Mouse (Mus musculus): ENCODE data around the gene Cd40. TPM values are rescaled to one million over a fixed set of nuclear protein-coding genes. Genes with fewer than 3 reads are reported as not detected.

The Cd40 gene
- polyA plus RNA-seq, 1 experiment from 2014 or later = 7.8 TPM

- no peaks in the 10 kb centered on the region for H3K4me1 ChIP-seq (ENCODE audit: control insufficient read depth, insufficient read depth, low read length)
- peaks cover 11% of the 10 kb centered on the region for H3K27me3 ChIP-seq (ENCODE audit: control insufficient read depth, insufficient read depth, low read length)
- H3K9ac ChIP-seq (ENCODE audit: low read length) = no peak overlapping the region
- no peak overlapping the region for H3K4me3 ChIP-seq (ENCODE audit: low read length)
- 72% methylated on average over 4 of the region's 4 CpGs for WGBS
- H3K9me3 ChIP-seq (replicated peaks; ENCODE audit: control insufficient read depth, low read length) = no peaks in the 10 kb centered on the region
- H3K27ac ChIP-seq (ENCODE audit: low read length) = no peak overlapping the region
- ATAC-seq (replicated peaks; ENCODE audit: extremely low read depth, insufficient read depth, low FRiP score) = no peak
- H3K4me2 ChIP-seq (ENCODE audit: low read depth, low read length) = no peak overlapping the region
- no peaks in the 10 kb centered on the region for H3K36me3 ChIP-seq (ENCODE audit: control insufficient read depth, insufficient read depth)
Measured at GRCm38 (mm10) chr2:165086634-165087033, 31.2 kb downstream of the Cd40 start.

- H3K4me1 ChIP-seq (ENCODE audit: control insufficient read depth, insufficient read depth, low read length) = no peaks in the 10 kb centered on the region
- H3K9ac ChIP-seq (ENCODE audit: low read length) = no peak overlapping the region
- peaks cover 18% of the 10 kb centered on the region for H3K27me3 ChIP-seq (ENCODE audit: control insufficient read depth, insufficient read depth, low read length)
- no peak overlapping the region for H3K27ac ChIP-seq (ENCODE audit: low read length)
- no peaks in the 10 kb centered on the region for H3K36me3 ChIP-seq (ENCODE audit: control insufficient read depth, insufficient read depth)
- no peak overlapping the region for H3K4me3 ChIP-seq (ENCODE audit: low read length)
- ATAC-seq (replicated peaks; ENCODE audit: extremely low read depth, insufficient read depth, low FRiP score) = no peak
- WGBS = 16% methylated on average over 14 of the region's 14 CpGs
- H3K4me2 ChIP-seq (ENCODE audit: low read depth, low read length) = no peak overlapping the region
- no peaks in the 10 kb centered on the region for H3K9me3 ChIP-seq (replicated peaks; ENCODE audit: control insufficient read depth, low read length)
Measured at GRCm38 (mm10) chr2:165089470-165089869, 34.0 kb downstream of the Cd40 start.

GRCm38 (mm10) chr2:165090650-165091049 lies 35.2 kb downstream of the Cd40 start, which contains the start of gene 1700025C18Rik:
Gene 1700025C18Rik (minus strand): TSS chr2:165090750.
- H3K27ac ChIP-seq (ENCODE audit: low read length) = no peak within 1 kb of the TSS
- H3K9me3 ChIP-seq (replicated peaks; ENCODE audit: control insufficient read depth, low read length) = no peaks in the 10 kb centered on the region
- no peak within 1 kb of the TSS for H3K4me2 ChIP-seq (ENCODE audit: low read depth, low read length)
- H3K4me3 ChIP-seq (ENCODE audit: low read length) = no peak within 1 kb of the TSS
- no peaks in the 10 kb centered on the region for H3K4me1 ChIP-seq (ENCODE audit: control insufficient read depth, insufficient read depth, low read length)
- WGBS = 76% methylated on average over 2 of the region's 2 CpGs
- no peaks in the 10 kb centered on the region for H3K36me3 ChIP-seq (ENCODE audit: control insufficient read depth, insufficient read depth)
- no peak for ATAC-seq (replicated peaks; ENCODE audit: extremely low read depth, insufficient read depth, low FRiP score)
- H3K9ac ChIP-seq (ENCODE audit: low read length) = no peak within 1 kb of the TSS
- peaks cover 25% of the 10 kb centered on the region for H3K27me3 ChIP-seq (ENCODE audit: control insufficient read depth, insufficient read depth, low read length)

- no peak for ATAC-seq (replicated peaks; ENCODE audit: extremely low read depth, insufficient read depth, low FRiP score)
- Histone ChIP-seq H3K9ac (ENCODE audit: low read length) (no peak overlapping the region), H3K27me3 (ENCODE audit: control insufficient read depth, insufficient read depth, low read length) (peaks cover 34% of the 10 kb centered on the region), H3K36me3 (ENCODE audit: control insufficient read depth, insufficient read depth) (no peaks in the 10 kb centered on the region), H3K9me3 (replicated peaks; ENCODE audit: control insufficient read depth, low read length) (no peaks in the 10 kb centered on the region), H3K27ac (ENCODE audit: low read length) (no peak overlapping the region), H3K4me2 (ENCODE audit: low read depth, low read length) (no peak overlapping the region), H3K4me1 (ENCODE audit: control insufficient read depth, insufficient read depth, low read length) (no peaks in the 10 kb centered on the region), H3K4me3 (ENCODE audit: low read length) (no peak overlapping the region)
- 67% methylated on average over 8 of the region's 8 CpGs for WGBS
Measured at GRCm38 (mm10) chr2:165091433-165091965, 36.1 kb downstream of the Cd40 start.

GRCm38 (mm10) chr2:165092393-165092792 lies 37.0 kb downstream of the Cd40 start:
- Histone ChIP-seq H3K9me3 (replicated peaks; ENCODE audit: control insufficient read depth, low read length) (no peaks in the 10 kb centered on the region), H3K27ac (ENCODE audit: low read length) (no peak overlapping the region), H3K27me3 (ENCODE audit: control insufficient read depth, insufficient read depth, low read length) (peaks cover 41% of the 10 kb centered on the region), H3K4me3 (ENCODE audit: low read length) (no peak overlapping the region), H3K9ac (ENCODE audit: low read length) (no peak overlapping the region), H3K36me3 (ENCODE audit: control insufficient read depth, insufficient read depth) (no peaks in the 10 kb centered on the region), H3K4me1 (ENCODE audit: control insufficient read depth, insufficient read depth, low read length) (no peaks in the 10 kb centered on the region), H3K4me2 (ENCODE audit: low read depth, low read length) (no peak overlapping the region)
- WGBS = 65% methylated on average over 7 of the region's 7 CpGs
- ATAC-seq (replicated peaks; ENCODE audit: extremely low read depth, insufficient read depth, low FRiP score) = no peak

- 14% methylated on average over 10 of the region's 10 CpGs for WGBS
- no peaks in the 10 kb centered on the region for H3K4me1 ChIP-seq (ENCODE audit: control insufficient read depth, insufficient read depth, low read length)
- H3K36me3 ChIP-seq (ENCODE audit: control insufficient read depth, insufficient read depth) = no peaks in the 10 kb centered on the region
- no peak overlapping the region for H3K9ac ChIP-seq (ENCODE audit: low read length)
- no peaks in the 10 kb centered on the region for H3K9me3 ChIP-seq (replicated peaks; ENCODE audit: control insufficient read depth, low read length)
- H3K27me3 ChIP-seq (ENCODE audit: control insufficient read depth, insufficient read depth, low read length) = peaks cover 59% of the 10 kb centered on the region
- H3K4me2 ChIP-seq (ENCODE audit: low read depth, low read length) = no peak overlapping the region
- no peak for ATAC-seq (replicated peaks; ENCODE audit: extremely low read depth, insufficient read depth, low FRiP score)
- H3K4me3 ChIP-seq (ENCODE audit: low read length) = no peak overlapping the region
- no peak overlapping the region for H3K27ac ChIP-seq (ENCODE audit: low read length)
Measured at GRCm38 (mm10) chr2:165096367-165096766, 40.9 kb downstream of the Cd40 start.

- Histone ChIP-seq H3K27me3 (ENCODE audit: control insufficient read depth, insufficient read depth, low read length) (peaks cover 58% of the 10 kb centered on the region), H3K4me3 (ENCODE audit: low read length) (no peak overlapping the region), H3K4me1 (ENCODE audit: control insufficient read depth, insufficient read depth, low read length) (no peaks in the 10 kb centered on the region), H3K4me2 (ENCODE audit: low read depth, low read length) (no peak overlapping the region), H3K9me3 (replicated peaks; ENCODE audit: control insufficient read depth, low read length) (no peaks in the 10 kb centered on the region), H3K9ac (ENCODE audit: low read length) (no peak overlapping the region), H3K36me3 (ENCODE audit: control insufficient read depth, insufficient read depth) (no peaks in the 10 kb centered on the region), H3K27ac (ENCODE audit: low read length) (no peak overlapping the region)
- ATAC-seq (replicated peaks; ENCODE audit: extremely low read depth, insufficient read depth, low FRiP score) = no peak
- WGBS = 65% methylated on average over 3 of the region's 3 CpGs
Measured at GRCm38 (mm10) chr2:165098861-165099260, 43.4 kb downstream of the Cd40 start.

- WGBS = 2% methylated on average over 6 of the region's 6 CpGs
- H3K4me2 ChIP-seq (ENCODE audit: low read depth, low read length) = no peak overlapping the region
- no peak overlapping the region for H3K9ac ChIP-seq (ENCODE audit: low read length)
- no peaks in the 10 kb centered on the region for H3K4me1 ChIP-seq (ENCODE audit: control insufficient read depth, insufficient read depth, low read length)
- H3K27me3 ChIP-seq (ENCODE audit: control insufficient read depth, insufficient read depth, low read length) = peaks cover 62% of the 10 kb centered on the region
- H3K36me3 ChIP-seq (ENCODE audit: control insufficient read depth, insufficient read depth) = no peaks in the 10 kb centered on the region
- H3K4me3 ChIP-seq (ENCODE audit: low read length) = no peak overlapping the region
- no peak overlapping the region for H3K27ac ChIP-seq (ENCODE audit: low read length)
- H3K9me3 ChIP-seq (replicated peaks; ENCODE audit: control insufficient read depth, low read length) = no peaks in the 10 kb centered on the region
- ATAC-seq (replicated peaks; ENCODE audit: extremely low read depth, insufficient read depth, low FRiP score) = no peak
Measured at GRCm38 (mm10) chr2:165100749-165101148, 45.3 kb downstream of the Cd40 start.

GRCm38 (mm10) chr2:165102920-165103319 lies 47.5 kb downstream of the Cd40 start:
- Histone ChIP-seq H3K9ac (ENCODE audit: low read length) (no peak overlapping the region), H3K4me2 (ENCODE audit: low read depth, low read length) (no peak overlapping the region), H3K4me3 (ENCODE audit: low read length) (no peak overlapping the region), H3K27ac (ENCODE audit: low read length) (no peak overlapping the region), H3K9me3 (replicated peaks; ENCODE audit: control insufficient read depth, low read length) (no peaks in the 10 kb centered on the region), H3K27me3 (ENCODE audit: control insufficient read depth, insufficient read depth, low read length) (peaks cover 61% of the 10 kb centered on the region), H3K36me3 (ENCODE audit: control insufficient read depth, insufficient read depth) (no peaks in the 10 kb centered on the region), H3K4me1 (ENCODE audit: control insufficient read depth, insufficient read depth, low read length) (no peaks in the 10 kb centered on the region)
- ATAC-seq (replicated peaks; ENCODE audit: extremely low read depth, insufficient read depth, low FRiP score) = no peak
- WGBS = 67% methylated on average over 3 of the region's 3 CpGs

Measured in heart, embryonic 16.5 days (tissue).